Mouse (Mus musculus) liver, adult 2 months (tissue): ENCODE measurements around the gene Rpl13a.

ENCODE experiments used
- CTCF ChIP-seq: fragments of 200-500 bp; IDR thresholded peaks from 2 replicates; pipeline ENCODE4 v1.5.1; 2011; ENCODE audit warnings: low read depth, low read length, control low read depth
- POLR2A ChIP-seq: fragments of 200-500 bp; IDR thresholded peaks from 2 replicates; pipeline ENCODE4 v1.6.1; 2011; ENCODE audit warnings: low read length, control low read depth; ENCODE audit not compliant: insufficient read depth; ENCODE audit errors: extremely low read depth

GRCm38 (mm10) chr7:45176356-45176755 is 47.8 kb upstream of the Rpl13a start:
- TF ChIP-seq POLR2A (no peak), CTCF (no peak)
